In genomic region chr17:27960128-27961111, GRCm38 (mm10) we compare ENCODE assay signal across 10 mouse cellular contexts. TPM values are rescaled to one million over a fixed set of nuclear protein-coding genes. Genes with fewer than 3 reads are reported as not detected.
A peak's percentile ranks its signal among the peaks of the same experiment; 100 is the strongest.
DNase-seq lines count a peak whose midpoint lies in the region; ATAC-seq and TF ChIP-seq lines count a peak whose summit lies in the region.
"Had no signal": no experiment of that assay in that cellular context is flagged by ENCODE, and none has a peak within 500 bp of the region (broad histone marks: within the 10 kb centered on the region; RNA-seq: fewer than 3 reads in every experiment).

No protein-coding gene starts in this region.

- TF ChIP-seq POLR2A in liver, adult 2 months (IDR thresholded peaks at IDR 0.05; ENCODE audit: extremely low read depth, insufficient read depth, low read length): no peak
- no peak for TF ChIP-seq POLR2A in thymus, adult 2 months (IDR thresholded peaks at IDR 0.05; ENCODE audit: control insufficient read depth, extremely low read depth, insufficient read depth, low read length, poor library complexity)

- WGBS in liver, adult 2 months: 78% methylated on average over 21 of the region's 21 CpGs
- WGBS in liver, embryonic 12.5 days (ENCODE audit: insufficient replicate concordance): 82% methylated on average over 21 of the region's 21 CpGs
- WGBS in stomach, embryonic 16.5 days: 66% methylated on average over 21 of the region's 21 CpGs
- 92% methylated on average over 21 of the region's 21 CpGs for WGBS in thymus, adult 2 months

- peaks cover 4% of the 10 kb centered on the region; the same call in 1 of the 2 replicates for H3K4me1 ChIP-seq in liver, adult 2 months (ENCODE audit: control insufficient read depth, insufficient read depth, low read length)
- H3K4me1 ChIP-seq in liver, embryonic 12.5 days: peaks cover 17% of the 10 kb centered on the region
- H3K4me1 ChIP-seq in stomach, embryonic 16.5 days (ENCODE audit: control insufficient read depth, insufficient read depth, low read length): peaks cover 10% of the 10 kb centered on the region
- H3K4me1 ChIP-seq in thymus, adult 2 months (replicated peaks; ENCODE audit: control insufficient read depth, insufficient read depth, low read length): peaks cover 17% of the 10 kb centered on the region

- peak overlapping the region; percentile 54; the same call in 1 of the 2 replicates for H3K27ac ChIP-seq in liver, adult 2 months (replicated peaks; ENCODE audit: insufficient read depth, low read depth, low read length)
- no peak overlapping the region for H3K27ac ChIP-seq in liver, embryonic 12.5 days
- H3K27ac ChIP-seq in stomach, embryonic 16.5 days (ENCODE audit: low read length): peak overlapping the region; percentile 48; the same call in 1 of the 2 replicates
- H3K27ac ChIP-seq in thymus, adult 2 months (ENCODE audit: control insufficient read depth, insufficient read depth, low read length): no peak overlapping the region

- no peak for ATAC-seq in liver, embryonic 12.5 days
- ATAC-seq in stomach, embryonic 16.5 days (ENCODE audit: insufficient read depth, low FRiP score): peak; percentile 39; the same call in 1 of the 2 replicates

- TF ChIP-seq CTCF in liver, adult 2 months (IDR thresholded peaks at IDR 0.05; ENCODE audit: low read depth, low read length): no peak
- no peak for TF ChIP-seq CTCF in thymus, adult 2 months (IDR thresholded peaks at IDR 0.05; ENCODE audit: borderline replicate concordance, control insufficient read depth, extremely low read depth, insufficient read depth, low read length, poor library complexity)

- H3K79me2 ChIP-seq in liver, adult 2 months (ENCODE audit: control insufficient read depth, insufficient read depth, low read length): peaks cover 29% of the 10 kb centered on the region; the same call in 1 of the 2 replicates

- no peak overlapping the region for H3K9ac ChIP-seq in liver, adult 2 months (ENCODE audit: low read depth, low read length)
- H3K9ac ChIP-seq in liver, embryonic 12.5 days: no peak overlapping the region
- no peak overlapping the region for H3K9ac ChIP-seq in stomach, embryonic 16.5 days (ENCODE audit: low read length)

- no peaks in the 10 kb centered on the region for H3K36me3 ChIP-seq in liver, adult 2 months (ENCODE audit: control insufficient read depth, insufficient read depth, low read length)
- no peaks in the 10 kb centered on the region for H3K36me3 ChIP-seq in liver, embryonic 12.5 days
- H3K36me3 ChIP-seq in stomach, embryonic 16.5 days (ENCODE audit: control insufficient read depth, insufficient read depth, low read length): no peaks in the 10 kb centered on the region
- no peaks in the 10 kb centered on the region for H3K36me3 ChIP-seq in thymus, adult 2 months (ENCODE audit: control insufficient read depth, insufficient read depth, low read length)

- H3K9me3 ChIP-seq in liver, embryonic 12.5 days (replicated peaks): no peaks in the 10 kb centered on the region
- H3K9me3 ChIP-seq in stomach, embryonic 16.5 days (replicated peaks; ENCODE audit: control insufficient read depth, low read length): no peaks in the 10 kb centered on the region

- peak; percentile 61 to 76 for DNase-seq in frontal cortex, postnatal 36 days (ENCODE audit: low spot score in 2 of 2)
- DNase-seq in frontal cortex, postnatal 10 days (ENCODE audit: low spot score in 2 of 2): no peak
- no peak for DNase-seq in liver, adult 2 months (ENCODE audit: extremely low read depth, low read depth, low spot score)
- peak; percentile 52 for DNase-seq in forelimb bud, embryonic 11.5 days (ENCODE audit: low read depth, low spot score)
- DNase-seq in MN1 (ENCODE audit: low spot score): no peak
- no peak for DNase-seq in thymus, adult 2 months
- DNase-seq: heart, postnatal 4 days had no signal

- H3K27me3 ChIP-seq in liver, adult 2 months (ENCODE audit: control insufficient read depth, insufficient read depth, low read length): no peaks in the 10 kb centered on the region
- no peaks in the 10 kb centered on the region for H3K27me3 ChIP-seq in liver, embryonic 12.5 days (replicated peaks)
- no peaks in the 10 kb centered on the region for H3K27me3 ChIP-seq in stomach, embryonic 16.5 days (ENCODE audit: control insufficient read depth, insufficient read depth, low read length)
- no peaks in the 10 kb centered on the region for H3K27me3 ChIP-seq in thymus, adult 2 months (ENCODE audit: control insufficient read depth, insufficient read depth, low read length)
- H3K27me3 ChIP-seq: CH12.LX had no signal

- no peak overlapping the region for H3K4me3 ChIP-seq in liver, adult 2 months (ENCODE audit: insufficient read depth, low read depth, low read length)
- H3K4me3 ChIP-seq in liver, embryonic 12.5 days: no peak overlapping the region
- H3K4me3 ChIP-seq in stomach, embryonic 16.5 days (replicated peaks; ENCODE audit: low read length): no peak overlapping the region
- no peak overlapping the region for H3K4me3 ChIP-seq in thymus, adult 2 months (ENCODE audit: control insufficient read depth, insufficient read depth, low read length)

- no peak overlapping the region for H3K4me2 ChIP-seq in liver, embryonic 12.5 days
- no peak overlapping the region for H3K4me2 ChIP-seq in stomach, embryonic 16.5 days (ENCODE audit: low read depth, low read length)

RNA-seq across cellular contexts. Expression of gene Taf11, which starts 50.8 kb away (rescaled TPM):
- total RNA-seq in liver, adult 2 months (2014; rRNA removed): 7.8 and 8.9 TPM in 2 replicates
- 5.1 and 6.0 TPM in 2 replicates for polyA plus RNA-seq in liver, adult 2 months (2012; rRNA removed)
- 36.4 and 40.6 TPM in 2 replicates for polyA plus RNA-seq in liver, embryonic 12.5 days (2016; fragmentation: Nextera tagmentation; extraction: Ambion mirVana)
- polyA plus RNA-seq in stomach, embryonic 16.5 days (2015; fragmentation: Nextera tagmentation; extraction: Ambion mirVana): 50.9 and 57.8 TPM in 2 replicates
- polyA plus RNA-seq in thymus, adult 2 months (2012; rRNA removed): 12.5 and 13.6 TPM in 2 replicates

RNA-seq across cellular contexts. Expression of gene Anks1, which starts 51.3 kb away (rescaled TPM):
- total RNA-seq in liver, adult 2 months (2014; rRNA removed): 8.8 and 9.0 TPM in 2 replicates
- polyA plus RNA-seq in liver, adult 2 months (2012; rRNA removed): 9.4 and 10.0 TPM in 2 replicates
- polyA plus RNA-seq in liver, embryonic 12.5 days (2016; fragmentation: Nextera tagmentation; extraction: Ambion mirVana): 6.7 and 7.5 TPM in 2 replicates
- polyA plus RNA-seq in stomach, embryonic 16.5 days (2015; fragmentation: Nextera tagmentation; extraction: Ambion mirVana): 14.5 and 15.3 TPM in 2 replicates
- polyA plus RNA-seq in thymus, adult 2 months (2012; rRNA removed): 103 and 109 TPM in 2 replicates

Comparison
In these comparisons a context has a peak if more than half of its experiments do, and no peak if none do; other contexts are left out.
1. DNase-seq: peak in frontal cortex, postnatal 36 days (2 of 2) and forelimb bud, embryonic 11.5 days (single experiment); none in frontal cortex, postnatal 10 days (0 of 2), liver, adult 2 months (single experiment), MN1 (single experiment) and thymus, adult 2 months (single experiment).
2. H3K27ac ChIP-seq: peak in liver, adult 2 months (single experiment) and stomach, embryonic 16.5 days (single experiment); none in liver, embryonic 12.5 days (single experiment) and thymus, adult 2 months (single experiment).